Mouse (Mus musculus): ENCODE data around the gene Slc23a4.

DNA sequence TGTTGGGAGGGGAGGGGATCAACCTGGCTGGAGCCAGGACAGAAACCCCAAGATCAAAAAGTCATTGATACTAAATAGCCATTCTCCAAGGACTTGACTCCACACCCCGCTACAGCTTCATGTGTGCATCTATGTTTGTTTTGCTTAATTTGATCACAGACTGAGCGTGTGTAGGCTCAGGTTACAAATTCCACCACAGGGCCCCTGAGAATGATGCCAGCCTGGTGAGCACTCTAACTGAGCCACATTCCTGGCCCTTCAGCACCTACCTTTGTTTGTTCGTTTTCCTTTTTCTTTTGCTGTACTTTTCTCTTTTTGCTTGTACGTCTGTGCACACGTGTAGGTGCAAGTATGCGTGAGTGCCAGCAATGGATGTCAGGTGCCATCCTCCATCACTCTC lies 1.1 kb upstream of the Slc23a4 start:
- TF ChIP-seq CTCF (conservative IDR thresholded peaks at IDR 0.05; ENCODE audit: low read length) (no peak), NANOG (IDR thresholded peaks at IDR 0.05; ENCODE audit: borderline replicate concordance, low read length) (no peak)
